Mouse (Mus musculus) G1E (cell line): ENCODE data around the gene Abat.

Experiments
- CTCF ChIP-seq: IDR thresholded peaks from 2 replicates; pipeline ENCODE4 v1.5.1; 2012; ENCODE audit warnings: low read depth, low read length, inconsistent platforms, mixed read lengths
- GATA1 ChIP-seq: IDR thresholded peaks from 2 replicates; pipeline ENCODE4 v1.6.1; 2012; ENCODE audit warnings: borderline replicate concordance, low read length, inconsistent platforms, mixed read lengths
- GATA2 ChIP-seq: IDR thresholded peaks from 2 replicates; pipeline ENCODE4 v1.6.1; 2012; ENCODE audit warnings: low read depth, low read length, inconsistent platforms, borderline replicate concordance
- POLR2AphosphoS5 ChIP-seq: IDR thresholded peaks from 2 replicates; pipeline ENCODE4 v1.6.1; 2012; ENCODE audit warnings: low read depth, low read length, inconsistent platforms; ENCODE audit not compliant: insufficient replicate concordance
- TAL1 ChIP-seq: conservative IDR thresholded peaks from 2 replicates; pipeline ENCODE4 v1.6.1; 2012; ENCODE audit warnings: low read depth, low read length, inconsistent platforms, mixed read lengths

DNA sequence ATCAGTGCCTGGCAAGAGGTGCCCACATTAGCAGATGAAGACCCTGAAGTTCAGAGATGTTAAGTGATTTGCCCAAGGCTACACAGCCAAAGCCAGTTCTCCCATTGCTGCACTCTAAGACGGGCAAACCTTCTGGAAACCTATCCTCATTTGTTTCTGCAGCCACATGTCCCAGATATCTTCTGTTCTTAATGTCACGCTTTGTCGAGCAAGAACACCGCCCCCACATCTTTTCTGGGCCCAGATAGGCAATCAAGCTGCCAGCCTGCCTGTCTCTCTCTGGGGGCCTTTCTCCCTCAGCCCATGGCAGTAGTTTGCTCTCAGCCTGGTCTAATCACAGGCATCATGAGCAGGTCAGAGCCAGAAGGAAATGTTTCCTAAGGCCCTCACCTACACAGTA lies 83.1 kb downstream of the Abat start:
- TF ChIP-seq CTCF, result no peak
- no peak for TF ChIP-seq GATA1
- no peak for TF ChIP-seq TAL1
- no peak for TF ChIP-seq GATA2
- TF ChIP-seq POLR2AphosphoS5, result no peak
